Mouse (Mus musculus) erythroblast, embryonic 14.5 days (primary cell): ENCODE measurements around the gene Sftpa1.

ENCODE experiments used
- GATA1 ChIP-seq: IDR thresholded peaks from 2 replicates; pipeline ENCODE4 v1.6.1; 2012; ENCODE audit warnings: low read length, inconsistent platforms, mixed read lengths
- TAL1 ChIP-seq: IDR thresholded peaks from 3 replicates; pipeline ENCODE4 v1.6.1; 2012; ENCODE audit warnings: low read length, inconsistent platforms, mixed read lengths

DNA sequence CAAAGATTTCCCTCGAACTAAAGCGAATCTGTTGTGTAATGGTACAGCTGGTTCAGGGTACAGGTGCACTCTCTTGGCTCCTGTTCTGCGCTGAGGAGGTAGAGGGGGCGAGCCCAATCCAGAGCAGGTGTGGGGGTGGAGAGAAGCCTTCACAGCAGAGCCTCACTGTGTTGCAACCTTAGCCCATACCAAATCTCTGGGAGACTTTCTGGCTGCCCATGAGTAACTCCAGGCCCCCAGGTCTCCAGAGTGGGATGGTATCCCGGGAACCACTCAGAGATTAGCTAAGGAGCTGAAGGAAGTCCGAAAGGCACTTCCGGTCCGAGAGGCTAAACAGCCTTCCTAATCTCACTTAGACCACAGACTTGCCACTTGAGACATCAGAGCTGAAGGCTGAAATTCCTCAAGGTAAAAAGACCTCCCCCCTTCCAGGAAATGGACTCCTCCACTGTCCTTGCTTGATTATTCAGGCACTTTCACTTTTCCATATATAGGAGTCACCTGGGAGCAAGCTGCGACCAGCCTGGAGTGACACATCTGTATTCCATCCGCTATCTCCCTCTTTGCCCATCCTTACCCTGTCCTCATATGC lies 26.6 kb upstream of the Sftpa1 start, which contains the start of gene Mat1a:
- TF ChIP-seq GATA1 (no peak), TAL1 (no peak)
